Mouse (Mus musculus) lung, postnatal 0 days (tissue): ENCODE measurements at regions not wholly inside any gene's neighbourhood (a gene's known extent, or its start where the extent isn't known, plus 50 kb on each side); places are given as distances from the start of the nearest gene placed in this dataset.

Experiments used
- CTCF ChIP-seq: IDR thresholded peaks from 2 replicates; pipeline ENCODE4 v1.5.1; 2016; ENCODE audit warnings: antibody characterized with exemption, mild to moderate bottlenecking
- EP300 ChIP-seq: IDR thresholded peaks from 2 replicates; pipeline ENCODE4 v1.6.1; 2016; ENCODE audit warnings: antibody characterized with exemption, mild to moderate bottlenecking, control low read depth

GRCm38 (mm10) chr9:95315080-95315479 lies 91.4 kb downstream of the Chst2 start:
- TF ChIP-seq EP300 (no peak), CTCF (no peak)
